Mouse (Mus musculus): ENCODE measurements around the gene Pgpep1.

Gene Pgpep1

GRCm38 (mm10) chr8:70689892-70690390 is 29.8 kb upstream of the Pgpep1 start:
- WGBS: 62% methylated on average over 5 of the region's 5 CpGs

DNA sequence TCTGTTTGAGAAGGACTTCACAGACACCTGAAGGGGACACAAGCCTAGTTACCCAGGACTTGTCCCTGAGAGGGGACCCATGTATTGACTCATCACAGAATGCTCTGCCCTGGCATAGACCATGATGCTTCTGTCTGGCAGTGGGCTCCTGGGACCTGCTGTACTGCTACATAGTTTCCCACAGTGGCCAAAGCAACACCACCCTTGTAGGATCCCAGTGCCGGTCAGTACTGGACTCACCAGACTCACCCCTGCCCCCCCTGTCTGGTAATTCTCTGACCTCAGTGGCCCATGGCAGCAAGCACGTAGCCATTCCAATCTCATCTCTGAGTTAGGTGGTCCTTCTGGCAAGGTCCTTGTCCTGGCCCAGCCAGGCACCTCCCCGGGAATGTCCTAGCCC is 27.9 kb upstream of the Pgpep1 start:
- WGBS: 91% methylated on average over 3 of the region's 3 CpGs

DNA sequence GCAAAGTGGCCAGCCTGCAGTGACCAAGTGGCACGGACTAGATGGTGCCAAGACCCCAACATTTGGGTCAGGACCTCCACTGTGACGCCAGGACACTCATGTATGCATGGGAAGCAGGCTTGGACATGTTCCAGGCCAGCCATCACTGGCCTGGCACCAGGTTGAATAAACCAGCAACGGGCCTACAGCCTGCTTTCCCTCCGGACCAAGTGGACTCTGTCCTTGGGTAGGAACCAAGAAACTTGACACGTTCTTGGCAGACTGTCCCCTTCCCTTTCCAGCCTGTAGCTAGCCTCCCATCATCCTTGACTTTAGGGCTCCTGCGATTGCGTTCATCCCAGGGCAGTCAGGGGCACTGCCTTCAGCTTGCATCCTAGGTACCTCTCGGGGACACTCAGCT is 27.4 kb upstream of the Pgpep1 start:
- WGBS: 71% methylated on average over 8 of the region's 8 CpGs

DNA sequence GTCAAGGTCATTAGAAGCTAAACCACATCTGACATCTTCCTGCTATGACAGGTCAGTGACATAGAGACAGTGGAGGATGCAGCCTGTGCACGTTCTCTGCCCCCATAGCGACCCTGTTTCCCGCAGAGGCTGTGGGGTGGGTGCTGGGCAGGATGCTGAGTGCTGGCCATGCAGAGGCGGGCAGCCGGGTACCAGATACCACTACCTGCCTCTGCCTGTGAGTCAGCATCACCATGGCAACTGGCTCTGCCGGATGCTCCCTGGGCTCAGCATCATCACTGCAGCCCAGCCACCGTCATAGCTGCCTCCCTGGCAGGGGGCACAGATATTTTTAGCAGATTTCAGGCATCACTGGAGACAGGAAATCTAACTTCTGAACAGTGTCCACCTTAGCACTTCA is 24.1 kb upstream of the Pgpep1 start:
- 26% methylated on average over 7 of the region's 7 CpGs for WGBS

DNA sequence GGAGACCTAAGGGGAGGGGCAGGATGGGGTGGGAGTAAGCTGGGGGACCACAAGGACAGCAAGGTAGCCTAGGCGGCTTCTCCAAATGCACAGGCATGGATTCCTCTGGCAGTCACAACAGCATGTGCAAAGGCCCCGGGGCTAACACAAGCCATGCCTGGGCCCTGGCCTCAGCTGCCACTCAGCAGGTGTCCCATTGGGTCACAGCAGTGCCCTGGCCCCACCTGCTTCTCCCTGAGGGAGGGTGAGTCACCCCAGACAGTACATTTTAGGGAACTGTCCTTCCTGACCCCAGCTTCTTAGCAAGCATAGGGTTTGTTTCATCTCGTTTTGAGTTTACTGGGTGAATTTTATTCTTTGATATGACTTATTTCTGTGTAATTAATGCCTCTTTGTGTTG is 22.5 kb upstream of the Pgpep1 start:
- 78% methylated on average over 3 of the region's 3 CpGs for WGBS

- WGBS: 4% methylated on average over 19 of the region's 19 CpGs
Measured at GRCm38 (mm10) chr8:70682193-70682592, 22.0 kb upstream of the Pgpep1 start.

- WGBS: 77% methylated on average over 3 of the region's 3 CpGs
Measured at GRCm38 (mm10) chr8:70681410-70681809, 21.2 kb upstream of the Pgpep1 start.

- 70% methylated on average over 3 of the region's 3 CpGs for WGBS
Measured at GRCm38 (mm10) chr8:70680039-70680438, 19.9 kb upstream of the Pgpep1 start.

DNA sequence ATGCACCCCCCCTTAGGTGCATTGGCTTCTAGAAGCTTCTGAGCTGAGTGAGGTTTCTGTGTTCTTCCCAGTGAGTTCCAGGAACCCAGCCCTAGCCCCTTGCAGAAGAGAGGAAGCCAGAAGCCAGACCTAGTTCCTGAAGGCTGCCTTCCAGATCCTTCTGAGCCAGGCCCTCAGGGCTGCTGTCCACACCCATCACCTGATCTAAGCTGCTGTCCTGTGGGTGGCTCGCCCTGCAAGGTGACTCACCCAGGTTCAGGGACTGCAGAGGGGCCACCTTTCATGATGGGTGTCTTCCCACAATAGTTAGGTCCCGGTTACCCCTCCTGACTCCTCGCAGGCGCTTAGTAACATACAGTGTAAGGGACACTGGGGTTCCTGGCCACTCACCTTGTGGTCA is 19.2 kb upstream of the Pgpep1 start:
- WGBS: 93% methylated on average over 4 of the region's 4 CpGs

- WGBS: 94% methylated on average over 15 of the region's 15 CpGs
Measured at GRCm38 (mm10) chr8:70677451-70678080, 17.4 kb upstream of the Pgpep1 start.

DNA sequence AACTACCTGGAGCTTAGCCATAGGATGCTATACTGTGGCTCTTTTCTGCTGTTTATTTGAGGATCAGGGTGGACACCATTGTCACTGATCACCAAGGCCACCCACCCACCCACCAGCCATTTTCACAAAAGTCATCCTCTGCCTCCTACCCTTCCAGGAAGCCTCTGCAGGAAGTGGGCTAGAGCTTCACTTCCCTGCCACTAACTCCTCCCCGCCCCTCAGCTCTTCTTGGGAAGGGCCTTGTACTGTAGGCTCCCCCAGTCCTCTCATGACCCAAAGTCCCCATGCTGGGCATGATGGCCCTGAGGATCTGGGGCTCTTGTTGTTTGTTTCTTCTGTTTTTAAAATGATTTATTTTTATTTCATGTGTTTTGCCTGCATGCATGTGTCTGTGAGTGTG is 15.1 kb upstream of the Pgpep1 start:
- 83% methylated on average over 1 of the region's 1 CpGs for WGBS

- 83% methylated on average over 4 of the region's 4 CpGs for WGBS
Measured at GRCm38 (mm10) chr8:70674716-70675115, 14.5 kb upstream of the Pgpep1 start.

- WGBS: 91% methylated on average over 3 of the region's 3 CpGs
Measured at GRCm38 (mm10) chr8:70674109-70674508, 13.9 kb upstream of the Pgpep1 start.

DNA sequence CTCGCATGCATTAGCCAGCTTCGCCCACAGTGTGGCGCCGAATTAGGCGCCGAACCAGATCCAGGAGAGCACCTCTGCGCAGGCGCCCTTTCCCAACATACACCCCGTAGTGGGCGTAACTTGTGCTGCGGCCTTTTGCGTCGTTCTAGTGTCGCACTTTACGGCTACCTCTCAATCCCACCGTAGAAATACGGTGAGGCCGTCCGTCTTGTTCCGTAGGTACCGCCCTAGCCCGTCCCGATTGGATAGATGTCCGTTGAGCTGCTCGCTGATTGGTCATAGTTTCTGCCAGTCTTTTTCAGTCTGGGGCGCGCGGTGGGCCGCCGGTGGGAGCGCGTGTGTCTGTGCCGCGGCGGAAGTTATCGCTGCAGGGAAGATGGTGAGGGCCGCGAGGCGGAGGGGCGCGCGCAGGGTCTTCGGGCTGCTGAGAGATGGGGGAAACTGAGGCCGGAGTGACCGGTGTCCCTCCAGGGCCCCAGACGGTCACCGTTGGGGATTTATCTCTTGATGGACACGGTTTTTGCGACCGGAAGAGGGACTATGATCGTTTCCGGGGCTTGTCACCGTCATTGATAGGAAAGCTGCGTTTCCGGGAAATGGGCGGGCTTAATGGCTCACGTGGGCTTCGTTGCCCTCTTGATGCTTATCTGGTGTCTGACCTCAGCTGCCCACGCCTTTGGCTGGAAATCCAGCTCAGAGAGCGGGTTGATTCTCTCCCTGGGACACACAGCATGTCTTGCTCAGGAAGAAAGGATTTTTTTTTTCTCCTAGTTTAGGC is 13.1 kb upstream of the Pgpep1 start, which contains the start of gene Lsm4:
Gene Lsm4 (plus strand): TSS at position 170 of the 778 bp plus-strand sequence.
- under 1% methylated on average over 60 of the region's 60 CpGs for WGBS

- WGBS: 27% methylated on average over 19 of the region's 19 CpGs
Measured at GRCm38 (mm10) chr8:70672325-70673078, 12.3 kb upstream of the Pgpep1 start.

GRCm38 (mm10) chr8:70671615-70672324 is 11.6 kb upstream of the Pgpep1 start:
- WGBS: 71% methylated on average over 10 of the region's 10 CpGs

GRCm38 (mm10) chr8:70667071-70667470 is 6.9 kb upstream of the Pgpep1 start:
- WGBS: 33% methylated on average over 5 of the region's 5 CpGs

DNA sequence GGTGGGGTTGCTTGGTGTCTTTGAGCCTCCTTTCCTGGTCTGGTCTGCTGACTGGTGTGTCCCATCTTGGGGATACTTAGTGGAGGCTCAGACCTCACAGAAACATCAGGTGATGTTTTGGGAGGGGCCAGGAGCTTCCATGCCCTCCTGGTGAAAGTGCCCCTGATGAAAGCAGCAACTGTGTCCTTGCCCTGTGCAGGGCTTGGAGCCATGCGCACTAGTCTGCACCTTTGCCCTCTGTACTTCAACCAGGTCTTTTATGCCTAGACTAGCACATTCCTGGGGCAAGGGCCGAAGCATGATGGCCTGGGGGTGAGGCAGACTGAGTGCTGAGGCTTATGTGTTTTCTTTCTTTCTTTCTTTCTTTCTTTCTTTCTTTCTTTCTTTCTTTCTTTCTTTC is 5.4 kb upstream of the Pgpep1 start:
- WGBS: 100% methylated on average over 2 of the region's 2 CpGs

DNA sequence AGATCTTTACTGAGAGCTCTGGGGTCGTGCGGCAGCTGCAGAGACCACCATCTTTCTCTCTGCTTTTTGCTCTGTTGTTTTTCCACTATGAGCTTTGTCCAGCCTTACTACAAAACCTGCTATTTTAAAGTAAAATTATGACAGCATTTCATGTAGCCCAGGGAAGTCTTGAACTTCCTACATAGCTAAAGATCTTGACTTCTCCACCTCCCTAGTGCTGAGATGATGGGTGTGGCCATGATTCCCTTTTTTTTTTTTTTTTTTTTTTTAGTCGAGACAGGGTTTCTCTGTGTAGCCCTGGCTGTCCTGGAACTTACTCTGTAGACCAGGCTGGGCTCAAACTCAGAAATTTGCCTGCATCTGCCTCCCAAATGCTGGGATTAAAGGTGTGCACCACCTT is 4.4 kb upstream of the Pgpep1 start:
- WGBS: 84% methylated on average over 3 of the region's 3 CpGs

DNA sequence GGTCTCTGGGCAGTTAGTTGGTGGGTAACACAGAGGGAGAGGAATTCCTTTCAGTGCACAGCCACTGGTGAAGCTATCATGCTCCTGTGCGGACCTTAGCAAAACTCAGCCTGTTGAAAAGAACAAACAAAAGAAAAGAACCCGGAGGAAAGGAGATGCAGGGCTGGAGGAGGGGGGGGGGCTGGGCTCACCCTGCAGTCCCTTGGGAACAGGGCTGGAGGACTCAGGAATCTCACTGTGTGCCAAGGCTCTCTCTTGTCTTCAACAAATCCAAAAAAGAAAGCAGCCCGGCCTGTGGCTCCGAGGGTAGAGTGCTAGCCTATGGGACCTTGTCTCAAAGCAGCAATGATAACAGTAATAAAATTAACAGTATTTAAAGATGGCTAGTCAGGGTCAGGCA is 3.5 kb upstream of the Pgpep1 start:
- 65% methylated on average over 4 of the region's 4 CpGs for WGBS

- 2% methylated on average over 44 of the region's 44 CpGs for WGBS
Measured at GRCm38 (mm10) chr8:70659604-70660272, 450 bp downstream of the Pgpep1 start.
